Mouse (Mus musculus): ENCODE results near the gene Il18. TPM values are rescaled to one million over a fixed set of nuclear protein-coding genes. Genes with fewer than 3 reads are reported as not detected.

The Il18 gene
- polyA plus RNA-seq (2012; ENCODE audit: low replicate concordance), result 2.0 TPM in 1 of 2 replicates, not detected in the other

GRCm38 (mm10) chr9:50554241-50555093, at the start of gene Il18:
Gene Il18 (plus strand): TSS chr9:50554827.

DNA sequence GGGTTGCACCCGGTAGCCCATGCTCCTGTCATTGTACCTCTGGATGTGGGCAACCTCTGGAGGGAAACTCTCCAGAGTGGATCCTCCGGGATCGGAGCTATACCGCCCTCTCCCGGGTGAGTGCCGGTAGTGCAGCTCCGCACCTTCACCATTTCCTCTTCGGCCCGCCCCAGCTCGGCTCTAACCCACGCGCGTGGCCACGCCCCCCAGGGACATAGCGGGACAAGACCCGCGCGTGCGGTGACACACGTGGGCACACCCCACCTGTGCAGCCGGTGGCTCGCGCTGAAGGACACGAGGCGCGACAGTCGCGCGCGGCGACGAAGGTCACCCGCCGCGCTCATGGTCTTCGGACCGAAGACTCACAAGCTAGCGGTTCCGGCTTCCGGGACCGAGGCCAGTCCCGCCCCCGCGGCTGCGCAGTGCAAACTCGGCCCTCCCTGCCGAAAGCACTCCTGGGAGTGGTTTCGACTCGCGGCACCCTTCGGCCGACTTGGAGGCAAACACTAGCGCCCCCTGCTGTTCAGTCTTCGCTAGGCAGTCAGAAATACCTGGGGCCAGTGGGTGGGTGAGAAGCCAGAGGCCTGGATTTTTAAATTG, 26.2 kb upstream of the Il18 start, which contains the start of gene Pts:
Gene Pts, minus strand, starts transcription at position 432 of the 600 bp plus-strand sequence.

DNA sequence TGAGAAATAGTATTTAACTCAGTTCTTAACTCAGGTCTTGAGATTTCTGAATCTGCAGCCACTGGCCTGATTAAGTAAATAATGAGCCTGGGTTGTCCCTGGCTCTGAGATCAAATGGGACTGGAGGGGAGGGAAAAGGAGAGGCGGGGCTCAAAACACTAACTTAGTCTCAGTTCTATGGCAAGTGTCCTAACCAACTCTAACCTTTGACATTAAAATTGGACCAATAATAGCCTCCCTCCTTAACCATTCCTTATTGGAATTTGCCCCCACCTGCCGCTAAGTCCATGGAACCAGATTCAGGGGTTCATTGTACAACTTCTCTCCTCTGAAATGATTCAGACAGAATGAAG, 443 bp downstream of the Il18 start, which contains the start of gene Bco2:
Gene Bco2, minus strand, starts transcription at position 88 of the 353 bp plus-strand sequence.

GRCm38 (mm10) chr9:50561145-50561917, 6.7 kb downstream of the Il18 start, which contains the start of gene Tex12:
Gene Tex12 (minus strand): TSS chr9:50561325.

GRCm38 (mm10) chr9:50603189-50603997, 48.8 kb downstream of the Il18 start, which contains the start of the genes Sdhd and Timm8b:
Gene Sdhd (minus strand): TSS chr9:50603812.
Gene Timm8b (plus strand): TSS chr9:50603910.

GRCm38 (mm10) chr9:50616766-50617603, 62.4 kb downstream of the Il18 start, which contains the start of the genes Pih1d2 and Nkapd1:
Gene Pih1d2 (plus strand): TSS chr9:50617321.
Gene Nkapd1 (minus strand): TSS chr9:50617464.

Other genes starting within 250 kb of the Il18 start
- 0.93 and 13.4 TPM in 2 replicates for gene Rpl10-ps3, start 209.9 kb upstream of the Il18 start, polyA plus RNA-seq (2012; ENCODE audit: low replicate concordance)
- gene Plet1, start 60.3 kb upstream of the Il18 start, polyA plus RNA-seq (2012; ENCODE audit: low replicate concordance), result not detected in 2 replicates
- gene Pts, start 26.1 kb upstream of the Il18 start, polyA plus RNA-seq (2012; ENCODE audit: low replicate concordance), result 3.7 and 9.6 TPM in 2 replicates
- not detected in 2 replicates for gene Bco2, start 354 bp downstream of the Il18 start, polyA plus RNA-seq (2012; ENCODE audit: low replicate concordance)
- not detected in 2 replicates for gene Tex12, start 6.5 kb downstream of the Il18 start, polyA plus RNA-seq (2012; ENCODE audit: low replicate concordance)
- gene Sdhd, start 49.0 kb downstream of the Il18 start, polyA plus RNA-seq (2012; ENCODE audit: low replicate concordance), result 4.9 and 64.9 TPM in 2 replicates
- gene Timm8b, start 49.1 kb downstream of the Il18 start, polyA plus RNA-seq (2012; ENCODE audit: low replicate concordance), result 3.2 and 17.7 TPM in 2 replicates
- 0.17 TPM in 1 of 2 replicates, not detected in the other for gene Pih1d2, start 62.5 kb downstream of the Il18 start, polyA plus RNA-seq (2012; ENCODE audit: low replicate concordance)
- gene Nkapd1, start 62.6 kb downstream of the Il18 start, polyA plus RNA-seq (2012; ENCODE audit: low replicate concordance), result 5.4 and 6.9 TPM in 2 replicates
- gene Dlat, start 105.0 kb downstream of the Il18 start, polyA plus RNA-seq (2012; ENCODE audit: low replicate concordance), result 59.9 and 70.1 TPM in 2 replicates
- gene Dixdc1, start 184.7 kb downstream of the Il18 start, polyA plus RNA-seq (2012; ENCODE audit: low replicate concordance), result not detected in 2 replicates
- not detected in 2 replicates for gene 2310030G06Rik, start 191.7 kb downstream of the Il18 start, polyA plus RNA-seq (2012; ENCODE audit: low replicate concordance)
- gene Cryab, start 196.5 kb downstream of the Il18 start, polyA plus RNA-seq (2012; ENCODE audit: low replicate concordance), result 1.1 TPM in 1 of 2 replicates, not detected in the other
- gene Hspb2, start 197.5 kb downstream of the Il18 start, polyA plus RNA-seq (2012; ENCODE audit: low replicate concordance), result not detected in 2 replicates
- gene Fdxacb1, start 213.4 kb downstream of the Il18 start, polyA plus RNA-seq (2012; ENCODE audit: low replicate concordance), result 0.81 and 2.6 TPM in 2 replicates
- gene Alg9, start 220.2 kb downstream of the Il18 start, polyA plus RNA-seq (2012; ENCODE audit: low replicate concordance), result 4.8 and 6.6 TPM in 2 replicates
- gene 1110032A03Rik, start 220.7 kb downstream of the Il18 start, polyA plus RNA-seq (2012; ENCODE audit: low replicate concordance), result 1.2 and 1.5 TPM in 2 replicates